Mouse (Mus musculus): Measurements from ENCODE around the gene Adcy9.
"Not testable (repeated sequence)": the region's sequence is repeated elsewhere in the genome, so short reads cannot be mapped to it uniquely, and the experiment has no call there.

Adcy9 gene

DNA sequence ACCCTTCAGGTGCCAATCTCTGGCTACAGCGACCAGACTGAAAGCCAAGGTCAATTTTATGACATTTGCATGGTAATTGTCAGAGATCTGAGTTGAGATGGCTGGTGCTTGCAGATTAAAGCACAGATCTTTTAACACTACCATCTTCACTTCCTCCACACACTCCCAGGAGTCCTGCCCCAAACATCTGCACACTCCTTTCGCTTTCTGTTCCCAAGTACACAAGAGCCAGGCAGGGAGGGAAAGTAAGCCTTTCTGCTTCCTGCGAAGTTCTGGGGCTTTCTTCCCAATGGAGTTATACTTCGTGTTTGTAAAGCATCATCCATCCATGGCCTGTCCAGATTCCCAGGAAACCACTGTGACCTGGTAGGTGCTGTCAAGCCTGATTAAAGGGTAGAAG is 38.8 kb downstream of the Adcy9 start:
- no peak for DNase-seq (ENCODE audit: low spot score)

DNA sequence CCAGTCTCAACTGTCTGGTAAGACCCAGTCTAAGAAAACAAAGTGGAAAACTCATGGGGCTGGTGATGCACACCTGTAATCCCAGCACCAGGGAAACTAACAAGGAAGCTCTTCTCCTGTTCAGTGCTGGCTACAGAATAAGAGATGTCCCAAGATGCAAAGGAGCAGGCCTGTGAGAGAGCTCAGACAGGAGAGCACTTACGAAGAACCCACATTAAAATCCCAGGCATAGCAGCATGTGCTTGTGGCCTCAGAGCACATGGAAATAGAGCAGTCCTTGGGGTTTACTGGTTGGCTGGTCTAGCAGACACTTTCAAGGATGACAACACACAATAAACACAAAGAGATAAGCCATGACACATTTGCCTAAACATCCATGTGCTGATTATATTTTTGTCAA is 41.5 kb downstream of the Adcy9 start:
- DNase-seq (ENCODE audit: low spot score), result no peak

DNA sequence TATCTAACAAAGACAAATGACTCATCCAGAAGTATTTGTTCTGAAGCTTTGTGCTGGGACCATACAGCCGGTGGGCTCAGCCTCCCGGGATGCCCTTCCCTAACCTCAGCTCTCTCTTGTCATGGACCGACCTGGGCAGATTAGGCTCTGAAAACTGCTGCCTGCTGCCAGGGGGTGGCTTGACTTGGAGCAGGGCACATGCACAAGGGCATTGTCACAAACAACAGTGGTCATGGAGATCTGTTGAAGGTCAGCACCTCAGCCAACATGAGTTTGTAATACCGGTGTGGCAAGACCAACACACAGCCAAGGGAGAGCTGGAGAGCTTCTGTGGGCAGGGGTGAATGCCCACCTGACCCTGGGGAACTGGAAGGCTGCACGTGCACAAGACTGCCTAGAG is 42.7 kb downstream of the Adcy9 start:
- DNase-seq (ENCODE audit: low spot score), result no peak

DNA sequence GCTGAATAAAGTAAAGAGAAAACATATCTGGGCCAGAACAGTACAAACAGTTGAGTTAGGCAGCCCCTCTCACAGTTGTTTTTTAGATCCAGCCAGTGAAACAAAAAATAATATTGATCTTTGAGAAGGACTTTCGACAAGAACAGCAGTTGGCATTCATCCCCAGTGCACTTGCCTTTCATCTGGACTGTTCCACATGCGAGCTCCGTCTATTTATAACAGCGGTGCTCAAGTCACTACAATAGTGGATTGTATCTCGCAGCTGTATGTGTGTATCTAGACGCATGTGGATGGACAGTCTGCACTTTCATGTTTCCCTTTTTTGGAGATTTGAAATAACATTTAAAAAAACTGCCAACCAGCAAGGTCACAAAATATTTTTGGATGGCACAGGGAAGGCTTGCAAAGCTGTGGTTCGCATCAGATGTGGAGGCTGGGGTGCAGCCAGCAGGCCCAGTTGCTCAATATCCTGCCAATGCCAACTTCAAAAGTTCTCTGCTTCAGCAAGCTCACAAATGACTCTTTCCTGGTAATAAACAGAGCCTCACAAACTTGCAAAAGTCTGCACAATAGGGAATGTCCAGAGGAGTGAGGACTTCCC is 45.4 kb downstream of the Adcy9 start:
- DNase-seq (ENCODE audit: low spot score), result no peak

DNA sequence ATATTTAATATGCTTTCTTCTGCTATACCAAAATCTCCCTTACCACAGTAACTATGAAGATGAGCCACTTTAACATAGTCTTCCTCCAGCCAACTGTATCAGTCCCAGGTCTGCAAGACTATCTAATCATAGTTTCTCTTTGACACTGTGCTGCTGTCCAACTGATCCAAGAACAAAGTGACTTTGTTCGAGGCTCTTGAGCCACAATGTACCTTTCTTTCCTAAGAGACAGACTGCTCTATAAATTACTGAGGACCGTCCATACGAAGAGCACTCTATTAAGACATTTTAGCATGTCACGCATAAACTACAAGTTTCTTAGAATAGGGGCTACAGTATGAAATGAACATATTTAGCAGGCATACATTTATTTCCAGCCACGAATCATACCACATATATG is 46.0 kb downstream of the Adcy9 start:
- no peak for DNase-seq (ENCODE audit: low spot score)

DNA sequence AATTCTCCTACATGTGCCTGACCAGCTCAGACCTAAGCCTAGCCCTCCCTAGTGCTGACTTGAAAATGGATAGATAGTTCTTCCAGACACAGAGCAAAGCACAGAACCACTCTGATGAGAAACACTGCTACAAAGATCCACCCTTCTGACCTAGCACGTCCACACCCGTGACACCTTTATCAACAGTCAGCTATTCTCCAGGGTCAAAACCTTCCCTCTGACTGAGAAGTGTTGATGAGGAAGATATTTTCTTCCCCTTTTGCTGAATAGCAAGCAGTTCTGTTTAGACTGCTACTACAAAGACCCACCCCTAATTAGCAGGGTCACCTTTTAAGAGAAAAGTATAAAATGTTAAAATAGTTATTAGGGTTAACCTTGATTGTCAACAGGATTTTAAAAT is 49.3 kb downstream of the Adcy9 start:
- DNase-seq (ENCODE audit: low spot score), result no peak

DNA sequence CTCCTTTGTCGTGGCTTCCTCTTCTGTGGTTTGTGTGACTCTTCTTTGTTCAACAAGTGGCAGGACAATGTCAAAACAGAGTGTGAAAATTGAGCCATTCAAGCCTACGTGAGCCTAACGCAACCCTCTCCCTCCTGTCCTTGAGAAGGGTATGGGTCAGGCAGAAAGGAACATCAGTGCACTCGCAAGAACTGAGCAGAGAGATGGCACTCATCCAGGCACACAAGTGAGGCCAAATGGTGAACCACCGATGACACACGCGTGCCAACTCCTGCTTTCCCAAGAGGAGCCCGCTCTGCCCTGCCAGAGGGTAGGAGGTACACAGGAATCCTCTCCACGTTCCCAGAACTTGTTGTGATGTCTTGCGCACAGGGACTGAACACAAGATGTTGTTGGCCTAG is 50.2 kb downstream of the Adcy9 start:
- DNase-seq (ENCODE audit: low spot score), result no peak

DNA sequence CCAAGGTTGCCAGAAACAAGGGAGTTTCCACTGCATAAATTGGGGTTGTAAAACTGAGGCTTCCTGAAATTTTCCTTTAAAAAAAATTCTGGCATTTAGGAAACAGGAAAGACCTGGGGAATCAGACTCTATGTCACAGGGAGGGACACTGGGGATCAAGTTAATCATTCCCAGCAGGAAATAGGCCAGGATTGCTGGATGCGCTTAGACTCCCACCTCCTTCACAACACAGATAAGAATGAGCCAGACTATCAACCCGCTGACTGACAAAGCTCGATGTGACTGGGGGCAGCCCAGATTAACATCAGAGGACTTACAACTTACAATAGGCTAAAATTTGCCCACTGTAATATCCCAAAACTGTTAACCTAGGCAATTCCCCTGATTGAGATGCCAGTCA is 52.4 kb downstream of the Adcy9 start:
- no peak for DNase-seq (ENCODE audit: low spot score)

DNA sequence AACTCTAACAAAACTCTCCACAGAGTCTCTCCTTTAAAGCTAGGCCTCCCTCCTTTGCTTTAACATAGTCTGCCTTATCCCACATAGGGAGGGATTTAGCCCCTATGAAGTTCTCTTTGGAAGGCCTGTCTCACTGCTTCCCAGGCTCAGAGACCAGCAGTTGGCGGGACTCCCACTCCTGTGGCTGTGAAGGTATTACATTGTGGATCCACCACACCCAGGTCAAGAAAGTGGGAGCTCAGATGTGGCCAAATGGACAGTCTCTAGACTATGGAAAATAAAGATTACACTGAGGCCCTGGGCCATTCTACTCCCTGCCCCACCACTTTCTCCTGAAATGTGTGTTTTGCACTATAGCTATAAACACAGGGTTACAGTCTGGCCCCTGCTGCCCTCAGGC is 53.0 kb downstream of the Adcy9 start:
- no peak for DNase-seq (ENCODE audit: low spot score)

DNA sequence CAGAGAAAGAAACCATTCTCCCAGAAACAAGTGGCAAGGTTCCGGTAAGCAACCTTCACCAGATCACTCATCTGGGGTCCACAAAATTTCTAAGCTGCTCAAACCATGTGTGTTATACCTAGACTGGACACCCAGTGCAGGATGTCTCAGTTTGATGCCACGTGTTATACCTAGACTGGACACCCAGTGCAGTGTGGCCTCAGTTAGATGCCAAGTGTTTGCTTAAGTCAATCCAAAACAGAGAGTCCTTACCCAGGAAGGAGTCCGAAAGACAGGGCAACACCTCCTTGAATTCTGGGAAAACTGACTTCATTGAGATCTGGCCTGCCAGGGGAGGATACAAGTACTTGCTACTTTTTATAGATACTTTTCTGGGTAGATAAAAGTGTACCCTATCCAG is 53.6 kb downstream of the Adcy9 start:
- no peak for DNase-seq (ENCODE audit: low spot score)

DNA sequence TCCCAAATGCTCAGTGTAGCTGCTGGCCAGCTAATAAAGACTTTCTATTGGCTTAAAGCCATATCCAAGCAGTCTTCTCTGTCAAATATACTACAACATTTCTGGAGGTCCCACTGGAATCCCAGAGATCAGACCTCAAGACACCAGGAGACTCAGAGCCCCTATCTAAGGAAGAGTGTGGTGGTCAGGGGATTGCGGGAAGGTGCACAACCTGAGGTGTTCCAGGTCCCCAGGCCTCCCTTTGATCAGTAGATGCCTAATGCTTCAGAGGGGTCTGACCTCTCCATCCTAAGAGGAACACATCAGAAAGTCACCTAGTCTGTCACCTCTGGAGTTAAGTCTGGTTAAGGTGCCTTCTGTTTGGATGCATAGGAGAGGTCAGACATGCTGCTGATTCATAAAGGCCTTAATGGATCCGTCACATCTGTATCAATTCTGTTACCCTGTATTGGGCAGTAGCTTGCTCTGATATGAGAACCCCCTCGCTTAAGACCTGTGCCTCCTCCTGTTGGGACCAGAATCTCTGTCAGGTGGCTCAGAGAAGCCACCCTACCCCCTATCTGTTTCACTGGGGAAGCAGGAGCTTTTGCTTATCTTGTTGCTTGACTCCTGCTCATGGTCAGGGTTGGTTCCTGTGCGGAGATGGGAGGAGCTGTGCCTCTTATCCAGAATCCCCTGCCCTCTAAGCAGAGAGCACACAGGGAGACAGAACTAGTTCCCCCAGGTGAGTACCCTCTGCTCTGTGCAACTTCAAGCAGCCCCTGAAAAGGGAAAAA is 56.8 kb downstream of the Adcy9 start:
- no peak for DNase-seq (ENCODE audit: low spot score)

DNA sequence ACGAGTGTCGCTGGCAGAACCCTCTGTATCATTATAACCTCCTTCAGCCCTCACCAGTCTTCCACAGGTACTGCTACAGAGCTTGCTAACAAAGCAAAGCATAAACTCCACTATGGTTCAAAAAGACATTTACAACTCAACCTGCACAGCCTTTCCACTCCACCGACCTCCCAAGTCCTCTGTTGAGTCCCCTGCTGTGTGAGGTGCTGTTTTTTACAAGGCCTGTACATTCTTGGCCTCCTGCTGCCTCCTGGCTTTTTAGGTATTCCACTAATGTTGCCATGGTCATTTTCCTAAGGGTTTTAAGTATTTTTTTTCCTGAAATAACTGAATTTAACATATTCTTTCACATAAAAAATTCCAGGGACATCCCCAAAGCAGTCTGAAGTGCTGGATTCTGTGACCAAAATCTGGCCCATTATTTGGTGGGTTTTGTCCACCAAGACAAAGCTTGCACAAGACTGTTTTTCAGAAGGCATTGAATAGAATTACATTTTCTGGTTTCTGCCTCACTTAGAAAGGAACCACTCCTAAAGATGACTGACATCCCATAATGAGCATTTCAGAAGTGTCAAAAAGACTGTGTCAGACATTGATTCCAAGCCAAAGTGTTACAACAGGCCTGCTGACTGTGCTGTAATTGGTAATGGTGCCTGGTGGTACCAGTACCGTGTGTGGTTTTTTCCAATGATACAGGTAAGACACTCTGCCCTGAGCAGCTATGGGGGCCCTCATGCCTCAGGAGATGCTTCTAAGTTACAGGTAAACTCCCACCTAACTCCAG is 64.8 kb downstream of the Adcy9 start:
- DNase-seq (ENCODE audit: low spot score), result no peak

DNA sequence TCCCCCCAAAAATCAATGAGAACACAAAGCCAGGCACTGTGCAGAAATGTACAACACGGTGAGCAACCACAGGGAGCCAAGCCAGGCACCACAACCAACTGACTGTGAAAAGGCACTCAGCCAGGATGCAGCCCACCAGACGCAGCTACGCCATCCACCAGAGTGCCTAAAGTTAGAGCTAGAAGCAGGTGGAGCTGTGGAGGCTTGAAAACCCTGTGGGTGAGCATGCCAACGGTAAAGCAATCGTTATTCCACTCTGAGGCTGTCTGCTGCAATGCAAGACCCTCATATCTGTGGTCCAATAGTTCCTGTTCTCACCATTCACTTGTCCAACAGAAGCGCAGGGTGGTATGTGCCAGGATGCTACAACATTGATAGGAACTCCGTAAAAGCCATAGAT is 77.7 kb downstream of the Adcy9 start:
- DNase-seq (ENCODE audit: low spot score), result no peak

DNA sequence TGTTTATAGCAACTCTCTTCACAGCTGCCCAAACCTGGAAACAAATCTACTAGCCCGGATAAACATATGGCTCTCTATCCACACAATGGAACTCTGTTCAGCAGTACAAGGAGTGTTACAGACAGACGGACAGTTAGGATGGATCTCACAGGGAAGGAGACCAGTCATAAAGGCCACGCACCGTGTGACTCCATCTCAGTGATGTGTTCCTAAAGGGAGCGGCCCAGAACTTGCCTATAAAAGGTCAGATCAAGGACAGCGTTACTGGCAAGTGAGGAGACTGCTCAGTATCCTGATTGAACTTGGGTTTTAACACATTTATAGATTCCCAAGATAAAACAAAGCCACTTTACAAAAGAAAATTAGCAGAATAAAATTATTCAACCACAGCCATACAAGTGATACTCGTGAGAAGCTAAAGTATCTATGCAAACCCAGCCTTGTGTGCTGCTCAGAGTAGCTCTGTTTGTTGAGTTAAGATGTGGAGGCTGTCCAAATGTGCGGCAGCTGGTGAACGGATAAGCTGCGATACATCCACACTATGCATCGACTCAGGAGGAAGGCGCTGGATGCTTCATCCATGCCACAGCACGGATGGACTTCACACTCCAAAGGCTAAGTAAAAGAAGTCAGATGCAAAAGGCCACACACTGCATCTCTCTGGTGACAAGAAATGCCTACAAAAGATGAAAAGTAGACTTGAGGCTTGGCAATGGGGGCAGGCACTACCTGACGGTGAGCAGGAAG is 78.8 kb downstream of the Adcy9 start:
- DNase-seq (ENCODE audit: low spot score), result no peak

DNA sequence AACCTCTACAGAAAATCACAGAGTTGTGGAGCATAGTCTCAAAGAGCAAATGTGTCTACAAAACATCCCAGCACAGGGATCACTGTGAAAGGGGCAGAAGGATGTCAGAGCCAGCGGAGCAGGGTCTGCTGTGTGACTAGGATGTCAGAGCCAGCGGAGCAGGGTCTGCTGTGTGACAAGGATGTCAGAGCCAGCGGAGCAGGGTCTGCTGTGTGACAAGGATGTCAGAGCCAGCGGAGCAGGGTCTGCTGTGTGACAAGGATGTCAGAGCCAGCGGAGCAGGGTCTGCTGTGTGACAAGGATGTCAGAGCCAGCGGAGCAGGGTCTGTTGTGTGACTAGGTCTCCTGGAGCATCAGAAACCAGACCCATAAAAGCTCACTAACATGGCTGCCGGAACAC is 81.1 kb downstream of the Adcy9 start:
- not testable (repeated sequence) for DNase-seq (ENCODE audit: low spot score)

DNA sequence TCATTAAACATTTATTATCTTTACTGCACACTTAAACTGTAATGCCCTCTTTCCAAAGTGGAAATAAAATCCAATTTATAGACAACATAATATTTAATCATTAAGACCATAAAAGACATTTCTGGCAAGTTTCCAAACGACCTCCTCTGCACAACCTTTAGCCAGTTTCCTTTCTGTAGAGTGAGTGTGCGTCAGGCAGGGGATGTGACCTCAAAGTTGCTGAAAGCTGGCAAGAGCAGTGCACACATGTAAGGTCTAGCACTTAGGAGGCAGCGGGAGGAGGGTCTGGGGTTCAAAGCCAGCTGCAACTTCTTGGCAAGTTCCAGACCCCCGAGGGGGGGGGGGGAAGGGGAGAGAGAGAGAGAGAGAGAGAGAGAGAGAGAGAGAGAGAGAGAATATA is 83.0 kb downstream of the Adcy9 start:
- DNase-seq (ENCODE audit: low spot score), result no peak

DNA sequence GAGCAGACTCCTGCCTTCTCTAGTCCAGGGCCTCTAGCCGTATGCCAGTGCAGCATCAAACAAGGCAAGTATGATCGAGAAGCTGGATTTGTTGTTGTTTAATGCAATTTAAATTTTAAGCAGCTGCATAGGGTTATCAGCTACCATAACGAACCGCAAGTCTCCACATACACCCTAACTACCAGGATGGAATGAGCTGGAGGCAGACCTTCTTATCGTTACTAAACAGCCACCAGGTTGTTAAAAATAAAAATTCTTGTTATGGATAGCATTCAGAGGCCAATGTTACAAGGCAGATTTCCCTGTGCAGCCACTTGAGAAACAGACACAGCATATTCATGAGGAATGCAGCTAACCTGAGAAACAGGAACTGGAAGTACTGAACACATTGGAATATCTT is 86.5 kb downstream of the Adcy9 start:
- no peak for DNase-seq (ENCODE audit: low spot score)

DNA sequence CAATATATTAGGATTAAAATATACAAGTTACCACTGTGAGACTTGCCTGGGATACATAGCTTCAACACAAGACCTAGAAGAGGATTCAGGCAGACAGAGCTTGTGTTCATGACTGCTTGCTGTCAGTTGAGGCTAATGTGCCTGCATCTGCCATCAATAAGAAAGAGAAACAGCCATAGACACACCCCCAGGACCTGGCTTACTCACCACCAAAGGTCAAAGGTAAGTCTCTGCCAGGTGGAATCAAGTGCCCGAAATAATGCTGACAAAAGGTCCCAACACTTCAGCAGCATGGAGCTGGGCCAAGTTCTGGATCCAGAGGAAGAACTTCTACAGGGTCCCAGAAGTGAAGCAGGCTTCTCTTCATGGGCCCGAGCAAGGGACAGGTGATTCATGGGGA is 86.9 kb downstream of the Adcy9 start:
- no peak for DNase-seq (ENCODE audit: low spot score)

DNA sequence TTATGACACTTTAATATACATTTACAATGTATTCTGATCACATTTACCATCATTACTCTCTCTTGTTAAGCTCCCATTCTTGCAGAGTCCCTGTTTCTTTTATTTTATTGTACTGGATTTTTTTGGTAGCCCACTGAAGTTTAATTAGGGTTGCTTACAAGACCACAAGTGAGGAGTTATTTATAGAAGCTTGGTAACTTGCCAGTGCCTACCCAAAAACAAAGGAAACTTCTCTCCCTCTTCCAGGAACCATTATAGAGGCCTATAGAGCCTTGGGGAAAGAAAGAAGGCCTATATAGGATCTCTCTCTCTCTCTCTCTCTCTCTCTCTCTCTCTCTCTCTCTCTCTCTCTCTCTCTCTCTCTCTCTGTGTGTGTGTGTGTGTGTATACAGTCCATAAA is 93.2 kb downstream of the Adcy9 start:
- no peak for DNase-seq (ENCODE audit: low spot score)

DNA sequence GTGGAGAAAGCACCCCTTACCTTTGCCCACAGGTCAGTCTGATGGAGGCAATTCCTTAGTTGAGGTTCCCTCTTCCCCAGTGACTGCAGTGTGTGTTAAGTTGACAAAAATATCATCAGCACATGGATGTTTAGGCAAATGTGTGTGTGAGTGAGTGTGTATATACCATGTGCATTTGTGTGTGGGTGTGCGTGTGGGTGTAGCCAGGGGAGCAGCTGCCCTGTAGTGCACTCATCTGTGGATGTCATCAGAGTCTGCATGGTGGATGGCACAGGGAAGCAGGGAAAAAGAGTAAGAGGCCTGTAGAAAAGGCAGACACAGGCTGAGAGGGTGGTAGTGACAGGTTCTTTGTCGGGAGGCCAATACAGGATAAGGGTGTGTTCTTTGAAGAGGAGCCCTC is 94.5 kb downstream of the Adcy9 start:
- no peak for DNase-seq (ENCODE audit: low spot score)

DNA sequence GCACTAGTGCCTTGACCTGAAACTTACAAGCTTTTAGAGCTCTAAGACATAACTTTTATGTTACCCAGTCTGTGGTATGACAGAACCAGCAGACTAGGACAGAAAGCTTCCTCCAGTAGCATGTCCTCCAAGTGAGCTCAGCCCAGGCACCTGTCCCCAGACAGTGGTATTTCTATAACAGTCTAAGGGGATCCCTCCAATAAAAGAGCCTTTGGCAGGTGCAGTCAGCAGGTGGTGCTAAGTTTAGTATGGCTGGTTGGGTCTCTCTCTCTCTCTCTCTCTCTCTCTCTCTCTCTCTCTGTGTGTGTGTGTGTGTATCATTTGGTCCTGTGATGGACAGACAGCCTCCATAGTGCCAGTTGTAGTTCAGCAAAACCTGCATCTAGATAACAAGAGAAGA is 95.3 kb downstream of the Adcy9 start:
- DNase-seq (ENCODE audit: low spot score), result no peak

DNA sequence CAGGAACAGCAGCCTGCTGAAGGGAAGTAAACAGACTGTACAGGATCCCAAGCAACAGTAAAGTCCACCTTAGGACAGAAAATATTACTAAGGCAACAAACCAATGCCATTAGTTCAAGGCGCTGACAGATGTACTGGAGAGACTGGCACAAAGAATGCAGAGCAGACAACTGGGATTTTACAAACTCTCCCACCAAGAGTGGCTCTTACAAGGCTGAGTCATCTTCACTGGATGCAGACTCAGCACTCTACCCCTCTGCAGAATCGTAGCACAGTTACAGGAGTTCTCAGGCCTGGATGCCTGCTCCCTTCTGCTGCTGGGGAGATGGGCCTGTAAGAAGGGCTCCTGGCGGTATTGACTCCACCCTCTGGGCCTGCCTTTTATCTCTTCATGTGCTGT is 99.4 kb downstream of the Adcy9 start:
- DNase-seq (ENCODE audit: low spot score), result no peak
